Mouse (Mus musculus): Measurements from ENCODE around the gene Zbtb22.
"Not testable (repeated sequence)": the region's sequence is repeated elsewhere in the genome, so short reads cannot be mapped to it uniquely, and the experiment has no call there.

Gene Zbtb22

DNA sequence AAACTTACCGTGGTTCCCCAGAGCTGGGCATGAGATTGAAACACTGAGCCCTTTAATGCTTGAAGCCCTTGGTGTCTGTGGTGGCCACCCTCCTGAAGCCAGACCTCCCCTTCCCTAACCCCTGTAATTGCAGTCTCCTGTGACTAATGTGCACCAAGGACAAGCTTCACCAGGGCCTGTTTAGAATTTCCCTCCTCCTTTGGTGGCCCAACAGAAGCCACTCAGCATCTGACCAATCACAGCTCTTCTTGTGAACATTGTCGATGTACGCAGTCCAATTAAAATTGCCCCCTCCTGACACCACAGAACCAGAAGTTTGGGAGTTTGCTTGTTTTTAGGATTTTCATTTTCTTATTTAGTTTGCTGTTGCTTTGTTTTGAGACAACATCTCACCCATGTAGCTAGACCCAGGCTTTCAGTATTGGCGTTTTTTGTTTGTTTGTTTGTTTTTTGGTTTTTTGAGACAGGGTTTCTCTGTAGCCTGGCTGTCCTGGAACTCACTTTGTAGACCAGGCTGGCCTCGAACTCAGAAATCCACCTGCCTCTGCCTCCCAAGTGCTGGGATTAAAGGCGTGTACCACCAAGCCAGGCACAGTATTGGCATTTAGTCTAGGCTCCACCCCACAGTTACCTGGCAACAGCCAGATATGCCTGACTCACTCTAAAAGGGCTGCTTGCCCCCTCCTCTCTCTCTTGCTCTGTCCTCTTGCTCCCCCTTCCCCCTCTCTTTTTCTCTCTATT is 11.6 kb upstream of the Zbtb22 start:
- DNase-seq (ENCODE audit: low read depth, low spot score) = not testable (repeated sequence)

DNA sequence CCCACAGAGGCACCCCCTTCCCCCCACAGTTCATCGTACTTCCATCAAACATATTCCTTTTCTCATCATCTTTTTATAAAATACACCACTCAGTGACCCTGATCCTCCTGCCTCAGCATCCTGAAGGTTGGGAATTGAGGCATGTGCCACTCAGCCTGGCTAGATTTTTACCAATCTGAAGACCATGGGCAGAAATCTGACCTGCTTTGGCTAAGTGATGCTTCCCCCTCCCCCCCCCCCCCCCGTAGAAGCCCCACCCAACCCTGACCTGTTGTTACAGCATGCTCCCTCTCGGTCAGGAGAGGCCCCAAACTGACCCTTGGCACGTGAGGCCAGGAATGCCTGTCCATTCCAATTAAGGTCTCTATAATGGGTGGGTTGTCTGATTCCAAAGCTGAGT is 10.9 kb upstream of the Zbtb22 start, which contains the start of gene Platr17:
Platr17 (plus strand) TSS at position 301 of the 400 bp plus-strand sequence.
- not testable (repeated sequence) for DNase-seq (ENCODE audit: low read depth, low spot score)

DNA sequence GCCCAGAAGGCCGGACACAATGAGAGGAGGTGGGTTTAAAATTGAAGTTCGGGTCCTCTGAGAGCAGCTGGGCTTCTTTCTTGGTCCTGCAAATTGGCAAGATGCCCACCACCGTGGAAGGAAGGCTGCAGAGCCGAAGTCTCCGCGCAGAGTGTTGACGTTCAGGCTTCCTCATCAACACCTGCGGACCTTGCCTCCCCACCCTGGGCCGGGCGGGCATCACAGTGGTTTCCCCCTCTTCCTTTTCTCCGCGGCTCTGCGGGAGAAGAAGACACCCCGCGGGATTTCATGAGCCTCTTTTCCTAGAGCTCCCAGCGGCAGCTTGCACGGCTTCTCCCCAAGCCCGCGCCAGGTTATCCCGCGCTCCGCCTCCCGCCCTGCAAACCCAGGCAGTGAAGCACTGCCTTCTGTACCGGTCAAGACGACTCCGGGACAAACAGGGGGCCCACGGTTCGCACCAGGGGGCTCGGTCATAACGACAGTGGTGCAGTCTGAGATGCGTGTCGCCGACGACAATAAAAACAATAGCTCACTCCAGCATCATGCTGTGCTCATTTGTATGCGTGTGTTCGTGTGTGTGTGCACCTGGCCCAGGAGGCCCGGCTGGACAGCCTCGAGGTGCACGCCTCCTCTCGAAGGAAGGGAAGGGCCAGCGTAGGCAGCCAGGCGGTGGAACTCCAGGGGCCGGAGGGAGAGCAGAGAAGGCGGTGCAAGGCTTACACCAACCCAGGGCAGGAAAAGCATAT is 7.2 kb upstream of the Zbtb22 start:
- DNase-seq (ENCODE audit: low read depth, low spot score) = peak; percentile 65

DNA sequence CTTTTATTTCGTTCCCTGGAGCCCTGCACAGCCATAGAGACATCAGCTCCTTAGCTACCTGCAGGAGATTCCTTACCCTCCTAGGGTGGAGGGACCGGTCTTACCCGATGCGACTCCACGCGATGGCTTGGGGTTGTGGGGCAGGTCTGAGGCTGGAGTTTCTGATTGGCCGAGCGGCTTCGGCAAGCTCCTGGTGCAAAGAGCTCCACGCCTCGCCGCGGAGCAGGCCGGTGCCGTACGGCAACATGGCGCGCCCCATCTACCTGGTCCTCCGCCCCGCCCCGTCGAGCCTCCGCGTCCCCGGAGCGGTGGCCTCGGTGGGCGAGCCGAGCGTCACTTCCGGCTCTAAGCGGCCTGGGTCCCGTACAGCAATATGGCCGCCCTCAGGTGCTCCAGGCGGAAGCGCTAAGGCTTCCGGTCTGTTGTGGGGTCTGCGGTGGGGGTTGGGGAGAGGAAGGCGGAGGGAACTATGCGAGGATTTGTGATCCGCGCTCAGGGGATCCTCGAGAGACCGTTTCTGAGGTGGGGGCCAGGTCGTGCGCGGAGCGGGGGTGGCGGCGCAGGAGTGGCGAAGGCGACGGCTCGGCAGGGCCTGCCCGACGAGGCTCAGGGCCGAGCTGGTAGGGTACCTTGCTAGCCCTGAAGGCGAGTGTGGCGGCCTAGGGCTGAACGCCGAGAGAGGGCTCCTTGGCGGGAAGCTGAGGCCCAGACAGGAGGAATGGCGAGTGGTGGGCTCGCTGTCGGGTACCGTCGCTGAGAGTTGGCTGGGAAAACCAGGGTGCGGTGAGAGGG is 6.4 kb upstream of the Zbtb22 start, which contains the start of gene Daxx:
Daxx (plus strand) TSS at position 338 of the 792 bp plus-strand sequence.
- peak; percentile 99 for DNase-seq (ENCODE audit: low read depth, low spot score)

DNA sequence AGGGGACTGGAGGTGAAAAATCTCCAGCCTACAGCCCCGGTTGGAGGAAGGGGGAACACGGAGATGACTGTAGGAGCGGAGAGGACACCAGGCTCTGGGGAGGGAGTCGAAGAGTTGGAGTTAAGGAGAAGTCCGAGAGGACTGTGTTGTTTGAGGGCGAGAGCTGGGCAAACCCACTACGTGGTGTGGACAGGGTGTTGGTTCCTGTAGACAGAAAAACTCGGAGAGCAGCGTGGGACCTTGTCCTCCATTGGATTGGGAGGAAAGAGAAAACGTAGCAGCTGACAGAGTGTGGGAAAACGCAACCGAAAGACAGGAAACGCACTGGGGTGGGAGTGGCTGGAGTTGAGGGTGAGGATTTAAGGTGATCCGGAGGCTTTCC is 5.8 kb upstream of the Zbtb22 start:
- peak; percentile 55 for DNase-seq (ENCODE audit: low read depth, low spot score)

DNA sequence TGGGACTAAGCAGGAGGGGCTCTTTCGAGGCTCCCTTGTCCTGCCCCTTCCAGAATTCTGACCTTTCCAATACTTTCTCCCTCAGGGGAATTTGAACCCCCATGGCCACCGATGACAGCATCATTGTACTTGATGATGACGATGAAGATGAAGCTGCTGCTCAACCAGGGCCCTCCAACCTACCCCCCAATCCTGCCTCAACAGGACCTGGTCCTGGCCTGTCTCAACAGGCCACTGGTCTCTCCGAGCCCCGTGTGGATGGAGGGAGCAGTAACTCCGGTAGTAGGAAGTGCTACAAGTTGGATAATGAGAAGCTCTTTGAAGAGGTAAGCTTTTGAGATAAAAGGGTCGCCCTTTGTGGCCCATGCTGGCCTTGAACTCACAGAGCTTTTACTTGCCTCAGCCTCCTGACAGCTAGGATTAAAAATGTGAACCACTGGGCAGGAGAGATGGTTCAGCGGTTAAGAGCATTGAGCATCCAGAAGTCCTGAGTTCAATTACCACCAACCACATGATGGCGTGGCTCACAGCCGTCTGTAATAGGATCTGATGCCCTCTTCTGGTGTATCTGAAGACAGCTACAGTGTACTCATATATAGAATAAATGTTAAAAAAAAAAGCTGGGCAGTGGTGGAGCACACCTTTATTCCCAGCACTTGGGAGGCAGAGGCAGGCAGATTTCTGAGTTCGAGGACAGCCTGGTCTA is 5.2 kb upstream of the Zbtb22 start:
- no peak for DNase-seq (ENCODE audit: low read depth, low spot score)

DNA sequence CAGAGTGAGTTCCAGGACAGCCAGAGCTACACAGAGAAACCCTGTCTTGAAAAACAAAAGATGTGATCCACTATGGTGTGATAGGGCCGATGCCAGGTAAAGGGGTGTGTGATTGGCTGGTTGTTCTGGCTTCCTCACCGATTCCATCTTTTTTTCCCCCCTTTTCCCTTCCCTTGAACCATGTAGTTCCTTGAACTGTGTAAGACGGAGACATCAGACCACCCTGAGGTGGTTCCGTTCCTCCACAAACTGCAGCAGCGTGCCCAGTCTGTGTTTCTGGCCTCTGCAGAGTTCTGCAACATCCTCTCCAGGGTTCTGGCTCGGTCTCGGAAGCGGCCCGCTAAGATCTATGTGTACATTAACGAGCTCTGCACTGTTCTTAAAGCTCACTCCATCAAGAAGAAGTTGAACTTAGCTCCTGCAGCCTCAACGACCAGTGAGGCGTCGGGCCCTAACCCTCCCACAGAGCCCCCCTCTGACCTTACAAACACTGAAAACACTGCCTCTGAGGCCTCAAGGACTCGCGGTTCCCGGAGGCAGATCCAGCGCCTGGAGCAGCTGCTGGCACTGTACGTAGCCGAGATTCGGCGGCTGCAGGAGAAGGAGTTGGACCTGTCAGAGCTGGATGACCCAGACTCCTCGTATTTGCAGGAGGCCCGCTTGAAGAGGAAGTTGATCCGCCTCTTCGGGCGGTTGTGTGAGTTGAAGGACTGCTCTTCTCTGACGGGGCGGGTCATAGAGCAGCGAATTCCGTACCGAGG is 4.5 kb upstream of the Zbtb22 start:
- DNase-seq (ENCODE audit: low read depth, low spot score) = no peak

DNA sequence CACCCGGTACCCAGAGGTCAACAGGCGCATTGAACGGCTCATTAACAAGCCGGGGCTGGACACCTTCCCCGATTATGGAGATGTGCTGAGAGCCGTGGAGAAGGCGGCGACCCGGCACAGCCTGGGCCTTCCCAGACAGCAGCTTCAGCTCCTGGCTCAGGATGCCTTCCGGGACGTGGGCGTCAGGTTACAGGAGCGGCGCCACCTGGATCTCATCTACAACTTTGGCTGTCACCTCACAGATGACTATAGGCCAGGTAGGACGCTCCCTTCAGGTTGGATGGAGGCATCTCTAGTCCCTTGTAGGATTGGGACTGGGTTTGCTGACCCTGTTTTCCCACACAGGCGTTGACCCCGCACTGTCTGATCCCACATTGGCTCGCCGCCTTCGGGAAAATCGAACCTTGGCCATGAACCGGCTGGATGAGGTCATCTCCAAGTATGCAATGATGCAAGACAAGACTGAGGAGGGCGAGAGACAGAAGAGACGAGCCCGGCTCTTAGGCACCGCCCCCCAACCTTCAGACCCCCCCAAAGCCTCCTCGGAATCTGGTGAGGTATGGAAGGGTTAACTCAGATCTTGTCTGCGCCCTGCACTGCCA is 3.8 kb upstream of the Zbtb22 start:
- no peak for DNase-seq (ENCODE audit: low read depth, low spot score)

DNA sequence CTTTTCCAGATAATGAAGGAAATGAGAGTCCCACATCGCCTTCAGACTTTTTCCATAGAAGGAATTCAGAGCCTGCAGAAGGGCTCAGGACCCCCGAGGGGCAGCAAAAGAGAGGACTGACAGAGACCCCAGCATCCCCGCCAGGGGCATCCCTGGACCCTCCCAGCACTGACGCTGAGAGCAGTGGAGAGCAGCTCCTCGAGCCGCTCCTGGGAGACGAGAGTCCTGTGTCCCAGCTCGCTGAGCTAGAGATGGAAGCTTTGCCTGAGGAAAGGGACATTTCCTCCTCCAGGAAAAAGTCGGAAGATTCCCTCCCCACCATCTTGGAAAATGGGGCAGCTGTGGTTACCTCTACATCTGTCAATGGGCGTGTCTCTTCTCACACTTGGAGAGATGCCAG is 2.4 kb upstream of the Zbtb22 start:
- DNase-seq (ENCODE audit: low read depth, low spot score) = no peak

DNA sequence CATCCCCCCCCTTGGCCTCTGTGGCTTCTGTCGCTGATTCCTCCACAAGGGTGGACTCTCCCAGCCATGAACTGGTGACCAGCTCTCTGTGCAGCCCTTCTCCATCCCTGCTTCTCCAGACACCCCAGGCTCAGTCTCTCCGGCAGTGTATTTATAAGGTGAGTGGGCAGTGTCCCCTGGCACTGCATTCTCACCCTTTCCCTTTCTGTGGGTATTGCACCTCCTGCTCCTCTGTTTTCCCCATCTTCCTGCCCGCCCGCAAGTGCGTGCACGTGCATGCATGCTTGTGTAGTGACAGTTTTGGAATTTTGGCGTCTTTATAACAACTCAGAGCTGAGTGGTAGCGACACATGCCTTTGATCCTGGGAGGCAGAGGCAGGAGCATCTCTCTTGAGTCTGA is 1.8 kb upstream of the Zbtb22 start:
- no peak for DNase-seq (ENCODE audit: low read depth, low spot score)

DNA sequence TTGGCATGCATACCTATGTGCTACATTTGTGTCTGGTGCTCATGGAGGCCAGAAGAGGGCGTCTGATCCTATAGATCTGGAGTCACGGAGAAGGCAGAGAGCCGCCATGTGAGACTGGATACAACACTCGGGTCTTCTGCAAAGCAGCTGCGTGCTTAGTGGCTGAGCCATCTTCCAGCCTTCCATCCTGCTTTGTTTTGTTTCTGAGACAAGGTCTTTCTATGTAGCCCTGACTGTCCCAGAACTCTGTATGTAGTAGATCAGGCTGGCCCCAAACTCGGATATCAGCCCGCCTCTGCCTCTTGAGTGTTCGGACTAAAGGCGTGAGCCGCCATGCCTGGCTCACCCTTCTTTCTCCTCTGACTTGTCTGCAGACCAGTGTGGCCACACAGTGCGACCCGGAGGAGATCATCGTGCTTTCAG is 724 bp upstream of the Zbtb22 start:
- no peak for DNase-seq (ENCODE audit: low read depth, low spot score)

DNA sequence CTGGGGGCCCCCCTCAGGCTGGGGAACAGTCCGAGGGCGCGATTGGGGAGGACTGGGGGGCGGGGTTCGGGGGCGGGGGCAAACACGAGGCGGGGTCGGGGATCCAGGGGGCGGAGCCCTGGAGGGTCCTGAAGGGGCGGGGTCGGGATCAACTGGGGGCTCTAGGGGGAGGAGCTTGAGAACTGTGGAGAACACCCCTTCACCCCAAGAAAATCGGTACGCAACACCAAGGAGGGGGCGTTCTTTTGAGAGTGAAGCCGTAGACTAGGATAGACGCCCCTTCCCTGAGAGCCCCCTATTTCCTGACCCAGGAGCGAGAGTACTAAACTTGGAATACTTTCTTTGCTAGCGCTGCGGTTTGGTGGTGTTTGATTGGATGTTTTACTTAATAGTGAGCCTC is 590 bp downstream of the Zbtb22 start:
- DNase-seq (ENCODE audit: low read depth, low spot score) = no peak

DNA sequence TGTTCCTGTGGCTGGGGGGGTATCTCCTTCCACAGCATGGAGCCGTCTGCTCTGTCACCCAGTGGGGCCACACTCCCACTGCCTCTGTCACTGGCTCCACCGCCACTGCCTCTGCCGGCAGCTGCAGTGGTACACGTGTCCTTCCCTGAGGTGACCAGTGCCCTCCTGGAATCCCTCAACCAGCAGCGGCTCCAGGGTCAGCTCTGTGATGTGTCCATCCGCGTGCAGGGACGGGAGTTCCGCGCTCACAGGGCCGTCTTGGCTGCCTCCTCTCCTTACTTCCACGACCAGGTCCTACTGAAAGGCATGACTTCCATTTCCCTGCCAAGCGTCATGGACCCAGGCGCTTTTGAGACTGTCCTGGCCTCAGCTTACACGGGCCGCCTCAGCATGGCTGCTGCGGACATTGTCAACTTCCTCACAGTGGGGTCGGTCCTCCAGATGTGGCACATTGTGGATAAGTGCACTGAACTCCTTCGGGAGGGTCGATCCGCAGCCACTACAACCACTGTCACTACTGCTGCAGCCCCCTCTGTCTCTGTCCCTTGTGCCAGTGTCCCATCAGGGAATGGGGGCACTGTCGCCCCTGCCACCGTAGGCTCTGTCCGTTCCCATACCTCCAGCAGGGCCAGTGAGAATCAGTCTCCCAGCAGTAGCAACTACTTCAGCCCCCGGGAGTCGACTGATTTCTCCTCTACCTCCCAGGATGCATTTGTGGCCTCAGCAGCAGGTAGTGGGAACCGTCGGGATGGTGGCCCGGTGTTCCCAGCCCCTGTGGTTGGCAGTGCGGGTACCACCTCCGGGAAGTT is 1.3 kb downstream of the Zbtb22 start:
- DNase-seq (ENCODE audit: low read depth, low spot score) = no peak

DNA sequence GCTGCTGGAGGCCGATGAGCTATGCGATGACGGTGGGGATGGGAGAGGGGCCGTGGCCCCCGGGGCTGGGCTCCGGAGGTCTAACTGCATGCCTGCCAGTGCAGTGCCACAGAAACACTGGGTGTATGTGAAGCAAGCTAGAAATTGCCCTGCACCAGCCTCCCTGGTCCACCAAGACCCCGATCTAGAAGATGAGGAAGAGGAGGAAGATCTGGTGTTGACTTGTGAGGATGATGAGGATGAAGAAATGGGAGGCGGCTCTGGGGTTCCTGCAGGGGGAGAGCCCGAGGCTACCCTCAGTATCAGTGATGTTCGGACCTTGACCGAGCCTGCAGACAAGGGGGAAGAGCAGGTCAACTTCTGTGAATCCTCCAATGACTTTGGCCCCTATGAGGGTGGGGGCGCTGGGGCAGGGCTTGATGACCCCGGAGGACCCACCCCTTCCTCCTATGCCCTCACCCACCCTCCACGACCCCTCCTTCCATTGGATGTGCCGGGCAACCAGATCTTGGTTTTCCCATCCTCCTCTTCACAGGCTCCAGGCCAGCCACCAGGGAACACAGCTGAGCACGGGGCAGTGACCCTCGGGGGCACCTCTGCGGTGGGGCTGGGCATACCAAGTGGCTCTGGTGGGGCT is 2.1 kb downstream of the Zbtb22 start:
- DNase-seq (ENCODE audit: low read depth, low spot score) = no peak

DNA sequence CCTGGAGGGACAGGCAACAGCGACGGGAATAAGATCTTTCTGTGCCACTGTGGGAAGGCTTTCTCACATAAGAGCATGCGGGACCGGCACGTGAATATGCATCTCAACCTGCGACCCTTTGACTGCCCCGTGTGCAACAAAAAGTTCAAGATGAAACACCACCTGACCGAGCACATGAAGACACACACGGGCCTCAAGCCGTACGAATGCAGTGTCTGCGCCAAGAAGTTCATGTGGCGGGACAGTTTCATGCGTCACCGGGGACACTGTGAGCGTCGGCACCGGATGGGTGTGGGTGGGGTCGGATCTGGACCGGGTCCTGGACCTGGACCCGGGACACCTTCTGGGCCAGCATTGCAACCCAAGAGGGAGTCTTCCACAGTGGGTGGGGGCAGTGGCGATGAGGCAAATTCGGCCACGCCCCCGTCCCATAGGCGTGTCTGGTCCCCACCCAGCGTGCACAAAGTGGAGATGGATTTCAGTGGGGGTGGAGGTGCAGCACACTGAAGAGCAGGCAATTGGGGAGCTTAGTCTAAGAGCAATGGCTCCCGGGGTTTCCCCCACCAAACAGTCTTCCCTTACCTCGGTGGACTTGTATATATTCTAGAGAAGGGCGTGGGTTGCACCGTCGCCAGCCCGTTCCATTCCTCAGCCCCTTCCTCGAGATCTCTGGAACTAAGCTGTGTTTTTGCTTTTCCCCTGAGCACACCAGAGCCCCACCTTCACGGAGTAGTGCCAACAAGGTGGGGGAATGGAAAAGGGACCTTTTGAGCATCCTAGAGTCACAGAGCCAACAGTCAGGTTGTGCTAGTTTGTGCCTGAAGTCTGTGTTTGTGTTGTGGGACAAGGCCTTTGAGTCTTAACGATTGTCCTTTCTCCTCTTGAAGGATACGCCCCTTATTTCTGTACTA is 2.8 kb downstream of the Zbtb22 start:
- no peak for DNase-seq (ENCODE audit: low read depth, low spot score)

DNA sequence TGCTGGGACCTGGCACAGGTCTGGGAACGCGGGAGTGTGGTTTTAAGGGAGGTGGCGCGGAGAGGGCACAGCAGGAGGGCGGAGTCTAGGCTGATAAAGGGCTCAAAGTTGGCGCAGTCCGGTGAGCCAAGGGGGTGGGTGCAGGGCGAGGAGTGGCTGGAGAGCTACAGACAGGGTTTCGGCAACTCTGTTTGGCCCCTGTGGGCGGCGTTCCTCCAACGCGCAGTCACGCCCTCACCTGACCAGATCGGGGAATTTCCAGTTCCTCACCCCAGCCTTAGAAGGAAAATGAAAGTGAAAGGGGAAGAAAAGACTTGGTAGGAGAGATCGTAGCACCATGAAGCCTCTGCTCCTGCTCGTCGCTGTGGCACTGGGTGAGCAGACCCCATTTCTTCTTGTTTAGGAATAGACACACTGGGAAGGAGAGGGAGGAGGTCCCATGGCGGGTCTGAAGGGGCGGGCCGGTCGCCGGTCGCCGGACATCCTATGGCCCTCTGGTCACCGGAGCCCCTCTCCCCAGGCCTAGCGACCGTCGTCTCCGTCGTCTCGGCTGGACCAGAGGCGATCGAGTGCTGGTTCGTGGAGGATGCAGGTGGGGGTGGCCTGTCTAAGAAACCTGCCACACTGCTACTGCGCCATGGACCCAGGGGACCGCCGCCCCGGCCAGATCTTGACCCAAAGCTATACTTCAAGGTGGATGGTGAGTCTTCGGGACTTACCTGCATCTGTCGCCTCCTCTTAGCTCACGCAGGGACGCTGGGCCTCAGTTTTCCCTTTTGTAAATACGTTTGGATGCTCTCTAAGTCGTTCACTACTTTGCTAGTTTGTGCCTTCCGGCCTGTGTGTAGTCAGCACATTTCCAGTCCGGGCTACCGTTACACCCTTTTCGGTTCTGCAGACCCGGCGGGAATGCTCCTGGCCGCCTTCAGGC is 3.9 kb downstream of the Zbtb22 start:
- peak; percentile 83 for DNase-seq (ENCODE audit: low read depth, low spot score)
